Comparison of ENCODE assay signal across 13 mouse cellular contexts in genomic region chr19:24451626-24452025, GRCm38 (mm10). TPM values are rescaled to one million over a fixed set of nuclear protein-coding genes. Genes with fewer than 3 reads are reported as not detected.
A peak's percentile ranks its signal among the peaks of the same experiment; 100 is the strongest.
DNase-seq lines count a peak whose midpoint lies in the region; ATAC-seq and TF ChIP-seq lines count a peak whose summit lies in the region.
"Had no signal": no experiment of that assay in that cellular context is flagged by ENCODE, and none has a peak within 500 bp of the region (broad histone marks: within the 10 kb centered on the region; RNA-seq: fewer than 3 reads in every experiment).

No protein-coding gene starts in this region.

- H3K9ac ChIP-seq in forebrain, postnatal 0 days, result no peak overlapping the region
- H3K9ac ChIP-seq in forebrain, embryonic 15.5 days (replicated peaks), result no peak overlapping the region
- no peak overlapping the region for H3K9ac ChIP-seq in hindbrain, embryonic 13.5 days
- H3K9ac ChIP-seq in midbrain, embryonic 14.5 days (replicated peaks; ENCODE audit: low read length), result no peak overlapping the region
- no peak overlapping the region for H3K9ac ChIP-seq in midbrain, embryonic 11.5 days (ENCODE audit: low read length)
- H3K9ac ChIP-seq: limb, embryonic 13.5 days; lung, embryonic 15.5 days had no signal

- DNase-seq in forebrain, postnatal 0 days, result no peak
- no peak for DNase-seq in hindbrain, embryonic 10.5 days (ENCODE audit: low spot score)
- no peak for DNase-seq in midbrain, embryonic 14.5 days
- DNase-seq in midbrain, embryonic 11.5 days (ENCODE audit: low spot score, missing footprints), result no peak
- DNase-seq in forelimb bud, embryonic 11.5 days (ENCODE audit: low read depth, low spot score), result peak; percentile 12
- DNase-seq in Muller cell, postnatal 12 days (ENCODE audit: inconsistent ontology term), result no peak
- DNase-seq: cerebellum, adult 11 months; right cerebral cortex, postnatal 25 days had no signal

- H3K36me3 ChIP-seq in forebrain, postnatal 0 days (ENCODE audit: insufficient read depth), result no peaks in the 10 kb centered on the region
- no peaks in the 10 kb centered on the region for H3K36me3 ChIP-seq in forebrain, embryonic 15.5 days
- no peaks in the 10 kb centered on the region for H3K36me3 ChIP-seq in hindbrain, embryonic 10.5 days
- H3K36me3 ChIP-seq in hindbrain, embryonic 13.5 days, result no peaks in the 10 kb centered on the region
- no peaks in the 10 kb centered on the region for H3K36me3 ChIP-seq in midbrain, embryonic 14.5 days (ENCODE audit: control insufficient read depth, insufficient read depth, low read length)
- no peaks in the 10 kb centered on the region for H3K36me3 ChIP-seq in midbrain, embryonic 11.5 days (ENCODE audit: control insufficient read depth, insufficient read depth, low read length)
- H3K36me3 ChIP-seq: limb, embryonic 13.5 days; lung, embryonic 15.5 days had no signal

- no peak overlapping the region for H3K4me2 ChIP-seq in forebrain, postnatal 0 days (ENCODE audit: low read depth)
- H3K4me2 ChIP-seq in forebrain, embryonic 15.5 days (replicated peaks), result no peak overlapping the region
- H3K4me2 ChIP-seq in hindbrain, embryonic 13.5 days, result no peak overlapping the region
- no peak overlapping the region for H3K4me2 ChIP-seq in midbrain, embryonic 14.5 days (ENCODE audit: low read length)
- H3K4me2 ChIP-seq in midbrain, embryonic 11.5 days, result no peak overlapping the region
- H3K4me2 ChIP-seq: limb, embryonic 13.5 days; lung, embryonic 15.5 days had no signal

- no peak for ATAC-seq in forebrain, postnatal 0 days
- ATAC-seq in forebrain, embryonic 15.5 days (replicated peaks), result no peak
- no peak for ATAC-seq in hindbrain, embryonic 13.5 days (ENCODE audit: low FRiP score)
- ATAC-seq in midbrain, embryonic 14.5 days (ENCODE audit: low FRiP score, low TSS enrichment), result no peak
- ATAC-seq in midbrain, embryonic 11.5 days (ENCODE audit: low FRiP score), result no peak

- no peaks in the 10 kb centered on the region for H3K9me3 ChIP-seq in forebrain, postnatal 0 days (ENCODE audit: low read length)
- no peaks in the 10 kb centered on the region for H3K9me3 ChIP-seq in forebrain, embryonic 15.5 days
- no peaks in the 10 kb centered on the region for H3K9me3 ChIP-seq in hindbrain, embryonic 10.5 days
- no peaks in the 10 kb centered on the region for H3K9me3 ChIP-seq in hindbrain, embryonic 13.5 days
- H3K9me3 ChIP-seq in midbrain, embryonic 14.5 days (ENCODE audit: control insufficient read depth, low read length), result no peaks in the 10 kb centered on the region
- H3K9me3 ChIP-seq in midbrain, embryonic 11.5 days (ENCODE audit: control insufficient read depth, low read length), result no peaks in the 10 kb centered on the region
- H3K9me3 ChIP-seq: limb, embryonic 13.5 days; lung, embryonic 15.5 days had no signal

- peaks cover 11% of the 10 kb centered on the region; the same call in 1 of the 2 replicates for H3K4me1 ChIP-seq in forebrain, postnatal 0 days (ENCODE audit: insufficient read depth)
- H3K4me1 ChIP-seq in forebrain, embryonic 15.5 days, result peaks cover 31% of the 10 kb centered on the region
- peaks cover 29% of the 10 kb centered on the region for H3K4me1 ChIP-seq in hindbrain, embryonic 10.5 days (replicated peaks)
- H3K4me1 ChIP-seq in hindbrain, embryonic 13.5 days (replicated peaks), result peaks cover 15% of the 10 kb centered on the region
- peaks cover 7% of the 10 kb centered on the region; the same call in 1 of the 2 replicates for H3K4me1 ChIP-seq in midbrain, embryonic 14.5 days (ENCODE audit: control insufficient read depth, insufficient read depth, low read length)
- peaks cover 7% of the 10 kb centered on the region for H3K4me1 ChIP-seq in midbrain, embryonic 11.5 days (ENCODE audit: control insufficient read depth, insufficient read depth, low read length)

- H3K4me3 ChIP-seq in forebrain, postnatal 0 days (ENCODE audit: low read depth, low read length), result no peak overlapping the region
- no peak overlapping the region for H3K4me3 ChIP-seq in forebrain, embryonic 15.5 days
- no peak overlapping the region for H3K4me3 ChIP-seq in hindbrain, embryonic 10.5 days
- H3K4me3 ChIP-seq in hindbrain, embryonic 13.5 days, result no peak overlapping the region
- no peak overlapping the region for H3K4me3 ChIP-seq in midbrain, embryonic 14.5 days (replicated peaks; ENCODE audit: low read depth, low read length)
- no peak overlapping the region for H3K4me3 ChIP-seq in midbrain, embryonic 11.5 days (ENCODE audit: low read depth, low read length)
- H3K4me3 ChIP-seq: limb, embryonic 13.5 days; lung, embryonic 15.5 days had no signal

- WGBS in forebrain, postnatal 0 days, result 83% methylated on average over 3 of the region's 3 CpGs
- WGBS in forebrain, embryonic 15.5 days, result 82% methylated on average over 3 of the region's 3 CpGs
- WGBS in hindbrain, embryonic 10.5 days, result 89% methylated on average over 3 of the region's 3 CpGs
- WGBS in hindbrain, embryonic 13.5 days, result 88% methylated on average over 3 of the region's 3 CpGs
- WGBS in midbrain, embryonic 14.5 days, result 92% methylated on average over 3 of the region's 3 CpGs
- WGBS in midbrain, embryonic 11.5 days, result 90% methylated on average over 3 of the region's 3 CpGs

- TF ChIP-seq CTCF in forebrain, postnatal 0 days (IDR thresholded peaks at IDR 0.05; ENCODE audit: low read depth), result no peak

- peak overlapping the region; percentile 75; the same call in 1 of the 2 replicates for H3K27ac ChIP-seq in forebrain, postnatal 0 days (ENCODE audit: low read depth, low read length)
- no peak overlapping the region for H3K27ac ChIP-seq in forebrain, embryonic 15.5 days (replicated peaks)
- H3K27ac ChIP-seq in hindbrain, embryonic 10.5 days, result peak overlapping the region; percentile 84
- H3K27ac ChIP-seq in hindbrain, embryonic 13.5 days, result no peak overlapping the region
- peak overlapping the region; percentile 39; the same call in 1 of the 2 replicates for H3K27ac ChIP-seq in midbrain, embryonic 14.5 days (replicated peaks; ENCODE audit: low read depth, low read length)
- H3K27ac ChIP-seq in midbrain, embryonic 11.5 days (ENCODE audit: low read depth, low read length), result no peak overlapping the region
- H3K27ac ChIP-seq: kidney, postnatal 0 days; limb, embryonic 13.5 days; lung, embryonic 15.5 days had no signal

- H3K27me3 ChIP-seq in forebrain, postnatal 0 days (ENCODE audit: insufficient read depth, low read length), result no peaks in the 10 kb centered on the region
- H3K27me3 ChIP-seq in forebrain, embryonic 15.5 days, result no peaks in the 10 kb centered on the region
- H3K27me3 ChIP-seq in hindbrain, embryonic 10.5 days (ENCODE audit: insufficient read depth, poor library complexity, severe bottlenecking), result no peaks in the 10 kb centered on the region
- H3K27me3 ChIP-seq in hindbrain, embryonic 13.5 days, result no peaks in the 10 kb centered on the region
- no peaks in the 10 kb centered on the region for H3K27me3 ChIP-seq in midbrain, embryonic 14.5 days (ENCODE audit: control insufficient read depth, insufficient read depth, low read length)
- H3K27me3 ChIP-seq in midbrain, embryonic 11.5 days (ENCODE audit: control insufficient read depth, insufficient read depth, low read length), result no peaks in the 10 kb centered on the region
- H3K27me3 ChIP-seq: limb, embryonic 13.5 days; lung, embryonic 15.5 days had no signal

RNA-seq across cellular contexts. Expression of gene Fam122a, which starts 25.5 kb away (rescaled TPM):
- total RNA-seq in forebrain, postnatal 0 days (2014; rRNA removed), result 12.2 and 26.0 TPM in 2 replicates
- polyA plus RNA-seq in forebrain, postnatal 0 days (2015; fragmentation: Nextera tagmentation; extraction: Ambion mirVana), result 41.7 and 56.4 TPM in 2 replicates
- polyA plus RNA-seq in forebrain, embryonic 15.5 days (2015; fragmentation: Nextera tagmentation; extraction: Ambion mirVana), result 57.7 and 59.6 TPM in 2 replicates
- polyA plus RNA-seq in hindbrain, embryonic 10.5 days (2016; fragmentation: Nextera tagmentation; extraction: Ambion mirVana), result 53.7 and 55.8 TPM in 2 replicates
- 56.7 and 59.4 TPM in 2 replicates for polyA plus RNA-seq in hindbrain, embryonic 13.5 days (2015; fragmentation: Nextera tagmentation; extraction: Ambion mirVana)
- 55.6 and 61.2 TPM in 2 replicates for polyA plus RNA-seq in midbrain, embryonic 14.5 days (2014; fragmentation: Nextera tagmentation; extraction: Ambion mirVana)
- 48.3 and 50.6 TPM in 2 replicates for polyA plus RNA-seq in midbrain, embryonic 11.5 days (2014; fragmentation: Nextera tagmentation; extraction: Ambion mirVana)

Comparison
In these comparisons a context has a peak if more than half of its experiments do, and no peak if none do; other contexts are left out.
1. H3K27ac ChIP-seq: peak in forebrain, postnatal 0 days (single experiment), hindbrain, embryonic 10.5 days (single experiment) and midbrain, embryonic 14.5 days (single experiment); none in forebrain, embryonic 15.5 days (single experiment), hindbrain, embryonic 13.5 days (single experiment) and midbrain, embryonic 11.5 days (single experiment).